8 mouse cellular contexts compared by ENCODE assay signal in genomic region chr7:87245856-87246579, GRCm38 (mm10). TPM values are rescaled to one million over a fixed set of nuclear protein-coding genes. Genes with fewer than 3 reads are reported as not detected.
DNase-seq lines count a peak whose midpoint lies in the region; ATAC-seq and TF ChIP-seq lines count a peak whose summit lies in the region.

Gene Nox4, plus strand, starts transcription at chr7:87246096.

- TF ChIP-seq POLR2A in lung, adult 2 months (IDR thresholded peaks at IDR 0.05; ENCODE audit: borderline replicate concordance, extremely low read depth, low read depth, low read length): no peak; the same call in 1 of the 2 replicates

- DNase-seq in lung, adult 2 months: no peak
- no peak for DNase-seq in lung, postnatal 36 days
- peak; percentile 28 for DNase-seq in limb, embryonic 11.5 days (ENCODE audit: low spot score)
- peak; percentile 41 for DNase-seq in retina, embryonic 14.5 days (ENCODE audit: low spot score)
- no peak for DNase-seq in thymus, postnatal 14 days
- DNase-seq in gastrocnemius, adult 18-20 months (ENCODE audit: low spot score): no peak

- H3K27me3 ChIP-seq in embryonic facial prominence, embryonic 13.5 days: no peaks in the 10 kb centered on the region
- no peaks in the 10 kb centered on the region for H3K27me3 ChIP-seq in limb, embryonic 11.5 days (ENCODE audit: control insufficient read depth, insufficient read depth, low read length)

- H3K4me2 ChIP-seq in embryonic facial prominence, embryonic 13.5 days: peak within 1 kb of the TSS; percentile 68
- peak within 1 kb of the TSS; percentile 50 for H3K4me2 ChIP-seq in limb, embryonic 11.5 days (ENCODE audit: low read depth, severe bottlenecking)

- TF ChIP-seq CTCF in lung, adult 2 months (IDR thresholded peaks at IDR 0.05; ENCODE audit: insufficient read depth, low read length): no peak

- 9% methylated on average over 18 of the region's 18 CpGs for WGBS in lung, adult 2 months
- WGBS in embryonic facial prominence, embryonic 13.5 days: 7% methylated on average over 18 of the region's 18 CpGs
- WGBS in limb, embryonic 11.5 days: 10% methylated on average over 18 of the region's 18 CpGs

- no peak for ATAC-seq in embryonic facial prominence, embryonic 13.5 days (ENCODE audit: insufficient number of reproducible peaks, insufficient read depth, low FRiP score, low TSS enrichment, low read depth)
- ATAC-seq in limb, embryonic 11.5 days (ENCODE audit: insufficient number of reproducible peaks, low FRiP score, low TSS enrichment, low read depth): peak; percentile 27; the same call in 1 of the 2 replicates
- ATAC-seq in monocyte, adult 5-6 weeks (replicated peaks; ENCODE audit: insufficient number of reproducible peaks, low FRiP score, low TSS enrichment, poor library complexity, severe bottlenecking): no peak

- H3K27ac ChIP-seq in embryonic facial prominence, embryonic 13.5 days: peak within 1 kb of the TSS; percentile 85
- peak within 1 kb of the TSS; percentile 79 for H3K27ac ChIP-seq in limb, embryonic 11.5 days (replicated peaks; ENCODE audit: low read depth, low read length)

- no peaks in the 10 kb centered on the region for H3K9me3 ChIP-seq in embryonic facial prominence, embryonic 13.5 days
- H3K9me3 ChIP-seq in limb, embryonic 11.5 days (ENCODE audit: control insufficient read depth, low read length): no peaks in the 10 kb centered on the region

- no peaks in the 10 kb centered on the region for H3K4me1 ChIP-seq in lung, adult 2 months (ENCODE audit: control insufficient read depth, insufficient read depth, low read length)
- peaks cover 7% of the 10 kb centered on the region for H3K4me1 ChIP-seq in embryonic facial prominence, embryonic 13.5 days
- H3K4me1 ChIP-seq in limb, embryonic 11.5 days (ENCODE audit: control insufficient read depth, insufficient read depth, low read length): no peaks in the 10 kb centered on the region

- no peaks in the 10 kb centered on the region for H3K36me3 ChIP-seq in embryonic facial prominence, embryonic 13.5 days
- H3K36me3 ChIP-seq in limb, embryonic 11.5 days (ENCODE audit: control insufficient read depth, insufficient read depth, low read length): no peaks in the 10 kb centered on the region

- H3K4me3 ChIP-seq in lung, adult 2 months (replicated peaks; ENCODE audit: extremely low read depth, low read depth, low read length): peak within 1 kb of the TSS; percentile 67
- H3K4me3 ChIP-seq in embryonic facial prominence, embryonic 13.5 days: peak within 1 kb of the TSS; percentile 72
- H3K4me3 ChIP-seq in limb, embryonic 11.5 days (ENCODE audit: low read depth, low read length): peak within 1 kb of the TSS; percentile 63

- H3K9ac ChIP-seq in embryonic facial prominence, embryonic 13.5 days: peak within 1 kb of the TSS; percentile 88
- H3K9ac ChIP-seq in limb, embryonic 11.5 days (ENCODE audit: low read length): peak within 1 kb of the TSS; percentile 92

RNA-seq across cellular contexts. Expression of gene Nox4, which starts in this region (rescaled TPM):
- 14.8 and 20.7 TPM in 2 replicates for polyA plus RNA-seq in lung, adult 2 months (2012; rRNA removed)
- 7.3 and 7.7 TPM in 2 replicates for polyA plus RNA-seq in embryonic facial prominence, embryonic 13.5 days (2015; fragmentation: Nextera tagmentation; extraction: Ambion mirVana)
- polyA plus RNA-seq in limb, embryonic 11.5 days (2014; fragmentation: Nextera tagmentation; extraction: Ambion mirVana): 4.7 and 6.0 TPM in 2 replicates
- not detected in 3 replicates for total RNA-seq in monocyte, adult 5-6 weeks (2017)
- 1 to 10 TPM; 1.9 TPM for total RNA-seq in gastrocnemius, adult 18-20 months (2021)

Comparison
In these comparisons a context has a peak if more than half of its experiments do, and no peak if none do; other contexts are left out.
1. DNase-seq: peak in limb, embryonic 11.5 days (single experiment) and retina, embryonic 14.5 days (single experiment); none in lung, adult 2 months (single experiment), lung, postnatal 36 days (single experiment), thymus, postnatal 14 days (single experiment) and gastrocnemius, adult 18-20 months (single experiment).
2. Peak in every context shown above with its lines, with median percentiles within 50 percentile points of each other: H3K4me3 ChIP-seq.